Mouse (Mus musculus) myocyte (in vitro differentiated cells): Measurements from ENCODE around the gene Sptlc3. TPM values are rescaled to one million over a fixed set of nuclear protein-coding genes. Genes with fewer than 3 reads are reported as not detected.

Experiments
- H3K27me3 ChIP-seq: one replicate; pipeline ENCODE4 v1.6.1; 2011; ENCODE audit not compliant: control insufficient read depth, insufficient read depth, insufficient read length
- H3K36me3 ChIP-seq: one replicate; pipeline ENCODE4 v1.6.1; 2011; ENCODE audit not compliant: control insufficient read depth, insufficient read depth
- H3K4me2 ChIP-seq: one replicate; pipeline ENCODE4 v1.6.1; 2011; ENCODE audit warnings: low read depth, control low read depth
- H3K4me3 ChIP-seq: one replicate; pipeline ENCODE4 v1.5.1; 2011; ENCODE audit warnings: mild to moderate bottlenecking, control low read depth, moderate library complexity
- H3K79me2 ChIP-seq: one replicate; pipeline ENCODE4 v1.6.1; 2011; ENCODE audit not compliant: control insufficient read depth, insufficient read depth
- H3ac ChIP-seq: one replicate; pipeline ENCODE4 v1.6.1; 2011; ENCODE audit not compliant: control insufficient read depth, insufficient read length
- CEBPB ChIP-seq: IDR thresholded peaks from 2 replicates; pipeline ENCODE4 v1.6.1; 2011; ENCODE audit warnings: mild to moderate bottlenecking, moderate library complexity; ENCODE audit not compliant: poor library complexity, insufficient read depth, severe bottlenecking
- E2F4 ChIP-seq: IDR thresholded peaks from one replicate; pipeline ENCODE4 v1.6.1; 2011; ENCODE audit warnings: mild to moderate bottlenecking, control low read depth, moderate library complexity; ENCODE audit not compliant: insufficient read depth
- MAX ChIP-seq: IDR thresholded peaks from one replicate; pipeline ENCODE4 v1.6.1; 2011; ENCODE audit warnings: low read depth, mild to moderate bottlenecking, control low read depth
- MYOD1 ChIP-seq, 3 experiments: IDR thresholded peaks; one replicate each; pipeline ENCODE4 v1.6.1; 2011; ENCODE audit warnings: control low read depth in 2 of 3, low read depth in 2 of 3, mild to moderate bottlenecking in 2 of 3, moderate library complexity in 1 of 3; ENCODE audit not compliant: insufficient read length in 2 of 3, control insufficient read depth in 1 of 3
- MYOG ChIP-seq, 3 experiments: IDR thresholded peaks; one replicate each; pipeline ENCODE4 v1.6.1; 2011; ENCODE audit warnings: control low read depth in 2 of 3, low read depth in 2 of 3, mild to moderate bottlenecking in 2 of 3; ENCODE audit not compliant: insufficient read length in 2 of 3, control insufficient read depth in 1 of 3, insufficient read depth in 1 of 3
- POLR2A ChIP-seq: IDR thresholded peaks from one replicate; pipeline ENCODE4 v1.6.1; 2011; ENCODE audit warnings: low read depth, mild to moderate bottlenecking, control low read depth, moderate library complexity; ENCODE audit not compliant: insufficient read length
- POLR2AphosphoS2 ChIP-seq: IDR thresholded peaks from one replicate; pipeline ENCODE4 v1.6.1; 2011; ENCODE audit warnings: low read depth, control low read depth; ENCODE audit not compliant: insufficient read length
- REST ChIP-seq: IDR thresholded peaks from one replicate; pipeline ENCODE4 v1.6.1; 2011; ENCODE audit warnings: mild to moderate bottlenecking, control low read depth, moderate library complexity; ENCODE audit not compliant: insufficient read depth, insufficient read length
- SRF ChIP-seq: IDR thresholded peaks from one replicate; pipeline ENCODE4 v1.6.1; 2011; ENCODE audit warnings: low read depth; ENCODE audit not compliant: control insufficient read depth, insufficient read length
- TCF12 ChIP-seq: IDR thresholded peaks from one replicate; pipeline ENCODE4 v1.6.1; 2011; ENCODE audit warnings: mild to moderate bottlenecking, control low read depth; ENCODE audit not compliant: poor library complexity, insufficient read depth, severe bottlenecking
- TCF3 ChIP-seq: IDR thresholded peaks from one replicate; pipeline ENCODE4 v1.6.1; 2011; ENCODE audit warnings: low read depth, control low read depth; ENCODE audit not compliant: insufficient read length
- USF1 ChIP-seq: IDR thresholded peaks from one replicate; pipeline ENCODE4 v1.6.1; 2011; ENCODE audit warnings: low read depth, mild to moderate bottlenecking, control low read depth, moderate library complexity
- polyA plus RNA-seq: library from polyadenylated mRNA; unstranded; fragments of >200 nt; fragmentation: generic; extraction: Trizol; gene quantifications from one replicate; pipeline ENCODE4 v1.2.1, GENCODE M21; 2012; ENCODE audit warnings: missing spikeins

The Sptlc3 gene
- polyA plus RNA-seq, 1 experiment = not detected

DNA sequence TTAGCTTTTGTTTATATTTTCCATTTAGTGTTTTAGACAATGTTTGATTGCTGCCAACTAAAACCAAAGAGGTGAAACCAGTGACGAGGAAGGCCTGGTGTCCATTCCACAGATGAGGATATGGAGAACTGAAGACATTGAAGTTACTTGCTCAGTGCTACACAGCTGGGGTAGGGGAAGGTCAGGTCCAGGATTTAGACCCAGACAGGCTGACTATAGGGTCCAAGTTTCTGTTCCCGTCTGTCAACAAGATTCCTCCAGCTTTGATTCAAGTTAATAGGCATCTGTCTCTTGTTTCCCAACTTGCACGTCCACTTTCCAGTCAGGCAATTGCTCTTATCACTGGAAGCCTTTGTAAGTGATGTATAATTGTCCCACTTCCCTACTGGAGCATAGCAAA is 188.8 kb downstream of the Sptlc3 start:
- H3K27me3 ChIP-seq = peaks cover 18% of the 10 kb centered on the region
- no peak overlapping the region for H3K4me2 ChIP-seq
- TF ChIP-seq CEBPB = no peak
- TF ChIP-seq E2F4 = no peak
- TF ChIP-seq SRF = no peak
- no peak for TF ChIP-seq TCF12
- TF ChIP-seq MAX = no peak
- TF ChIP-seq POLR2AphosphoS2 = no peak
- TF ChIP-seq MYOD1 (IDR thresholded peaks at IDR 0.05; ENCODE audit: control insufficient read depth in 1 of 3, insufficient read length in 2 of 3, low read depth in 2 of 3) = no peak
- TF ChIP-seq REST = no peak
- TF ChIP-seq POLR2A = no peak
- no peak for TF ChIP-seq USF1
- TF ChIP-seq MYOG (IDR thresholded peaks at IDR 0.05; ENCODE audit: control insufficient read depth in 1 of 3, insufficient read depth in 1 of 3, insufficient read length in 2 of 3, low read depth in 2 of 3) = no peak
- no peak for TF ChIP-seq TCF3

More for the DNA sequence above, 188.8 kb downstream of the Sptlc3 start:
- Histone ChIP-seq H3K36me3 (no peaks in the 10 kb centered on the region), H3K4me3 (no peak overlapping the region), H3ac (no peak overlapping the region), H3K79me2 (no peaks in the 10 kb centered on the region)

Other genes with a start within 250 kb of the Sptlc3 start
- not detected for gene Ism1, start 184.3 kb downstream of the Sptlc3 start, polyA plus RNA-seq